In genomic region chr9:119120168-119120560, GRCm38 (mm10) we compare ENCODE assay signal across 1 mouse cellular context.
TF ChIP-seq lines count a peak whose summit lies in the region.

No protein-coding gene starts in this region.

TF ChIP-seq in CH12.LX, 34 proteins besides CTCF, POLR2A, EP300 and RAD21:
- TF ChIP-seq JUND (conservative IDR thresholded peaks at IDR 0.05; ENCODE audit: low read depth, low read length) = no peak
- no peak for TF ChIP-seq CHD1 (IDR thresholded peaks at IDR 0.05; ENCODE audit: low read depth, low read length)
- TF ChIP-seq KAT2A (IDR thresholded peaks at IDR 0.05; ENCODE audit: insufficient replicate concordance, low read length) = no peak
- TF ChIP-seq USF2 (conservative IDR thresholded peaks at IDR 0.05; ENCODE audit: low read depth, low read length) = no peak
- TF ChIP-seq ELF1 (IDR thresholded peaks at IDR 0.05; ENCODE audit: low read depth, low read length) = no peak
- no peak for TF ChIP-seq MAX (IDR thresholded peaks at IDR 0.05; ENCODE audit: low read length)
- TF ChIP-seq MYC (IDR thresholded peaks at IDR 0.05; ENCODE audit: low read depth, low read length) = no peak
- no peak for TF ChIP-seq TCF12 (IDR thresholded peaks at IDR 0.05; ENCODE audit: low read depth, low read length)
- no peak for TF ChIP-seq MAFK (IDR thresholded peaks at IDR 0.05; ENCODE audit: insufficient replicate concordance, low read length)
- no peak for TF ChIP-seq JUN (IDR thresholded peaks at IDR 0.05; ENCODE audit: insufficient read depth, low read depth, low read length)
- no peak for TF ChIP-seq UBTF (IDR thresholded peaks at IDR 0.05; ENCODE audit: low read depth, low read length)
- no peak for TF ChIP-seq BHLHE40 (IDR thresholded peaks at IDR 0.05; ENCODE audit: low read depth, low read length)
- TF ChIP-seq RCOR1 (conservative IDR thresholded peaks at IDR 0.05; ENCODE audit: low read depth, low read length) = no peak
- TF ChIP-seq ZC3H11A (IDR thresholded peaks at IDR 0.05; ENCODE audit: low read depth, low read length) = no peak
- no peak for TF ChIP-seq GABPA (IDR thresholded peaks at IDR 0.05; ENCODE audit: insufficient replicate concordance, low read depth, low read length)
